Mouse (Mus musculus): ENCODE data around the gene Thsd4. TPM values are rescaled to one million over a fixed set of nuclear protein-coding genes. Genes with fewer than 3 reads are reported as not detected.

The Thsd4 gene
- polyA plus RNA-seq, 1 experiment from 2014 or later, result 4.5 TPM

DNA sequence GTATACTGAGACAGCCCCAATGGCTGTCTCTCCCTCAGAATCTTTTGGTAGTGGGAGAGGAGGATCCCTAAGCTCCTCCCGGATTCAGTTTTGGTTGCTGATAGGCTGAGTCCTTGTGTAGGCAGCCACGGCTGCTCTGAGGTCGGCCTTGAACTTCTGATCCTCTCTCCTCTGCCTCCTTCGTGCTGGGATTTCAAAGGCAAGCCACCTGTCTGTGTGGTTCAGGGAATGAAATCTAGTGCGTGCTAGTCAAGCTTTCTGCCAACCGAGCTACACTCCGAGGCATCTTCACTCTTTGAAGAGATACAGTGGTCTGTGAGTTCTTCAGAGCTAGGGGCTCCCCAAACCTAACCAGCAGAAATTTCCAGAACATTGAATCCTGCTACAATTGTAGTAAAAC, 568.3 kb downstream of the Thsd4 start:
- Histone ChIP-seq H3K9ac (ENCODE audit: low read depth, low read length) (no peak overlapping the region), H3K4me1 (ENCODE audit: control insufficient read depth, insufficient read depth, low read depth, low read length) (no peaks in the 10 kb centered on the region), H3K36me3 (ENCODE audit: control insufficient read depth, insufficient read depth, low read length) (no peaks in the 10 kb centered on the region), H3K4me3 (ENCODE audit: low read length) (no peak overlapping the region), H3K4me2 (ENCODE audit: low read length) (no peak overlapping the region), H3K27me3 (replicated peaks; ENCODE audit: control insufficient read depth, insufficient read depth, low read length) (no peaks in the 10 kb centered on the region), H3K9me3 (ENCODE audit: control insufficient read depth, low read length) (no peaks in the 10 kb centered on the region), H3K27ac (ENCODE audit: low read depth, low read length) (no peak overlapping the region)
- ATAC-seq, result no peak
- 84% methylated on average over 7 of the region's 7 CpGs for WGBS

DNA sequence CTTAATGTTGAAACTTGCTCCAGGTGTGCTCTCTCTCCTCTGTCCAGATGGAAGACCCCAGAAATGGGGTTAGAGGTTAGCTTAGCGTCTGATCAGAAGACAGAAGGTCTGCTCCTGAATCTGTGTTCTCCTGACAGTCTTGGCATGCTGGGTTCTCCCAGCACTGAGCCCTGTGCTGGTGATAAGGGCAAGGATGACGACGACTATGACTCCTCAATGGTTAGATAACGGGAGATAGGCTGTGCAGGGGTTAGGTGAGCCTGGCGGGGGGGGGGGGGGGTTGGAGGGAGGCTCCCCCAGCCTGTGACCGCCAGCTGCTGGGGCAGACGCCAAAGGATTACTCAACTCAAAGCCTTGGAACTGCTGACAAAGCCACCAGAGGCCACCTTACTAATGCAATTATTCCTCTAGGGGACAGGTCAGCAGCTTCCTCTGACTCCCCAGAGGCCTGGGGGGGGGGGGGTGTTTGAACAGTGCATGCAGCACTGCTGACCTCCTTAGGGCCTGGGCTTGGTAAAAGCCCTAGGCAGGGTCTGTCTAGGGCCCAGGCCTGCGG, 569.3 kb downstream of the Thsd4 start:
- H3K4me3 ChIP-seq (ENCODE audit: low read length), result no peak overlapping the region
- no peaks in the 10 kb centered on the region for H3K9me3 ChIP-seq (ENCODE audit: control insufficient read depth, low read length)
- H3K9ac ChIP-seq (ENCODE audit: low read depth, low read length), result no peak overlapping the region
- no peak overlapping the region for H3K27ac ChIP-seq (ENCODE audit: low read depth, low read length)
- no peaks in the 10 kb centered on the region for H3K36me3 ChIP-seq (ENCODE audit: control insufficient read depth, insufficient read depth, low read length)
- H3K4me2 ChIP-seq (ENCODE audit: low read length), result no peak overlapping the region
- WGBS, result 80% methylated on average over 5 of the region's 8 CpGs
- no peak for ATAC-seq
- no peaks in the 10 kb centered on the region for H3K27me3 ChIP-seq (replicated peaks; ENCODE audit: control insufficient read depth, insufficient read depth, low read length)
- no peaks in the 10 kb centered on the region for H3K4me1 ChIP-seq (ENCODE audit: control insufficient read depth, insufficient read depth, low read depth, low read length)

DNA sequence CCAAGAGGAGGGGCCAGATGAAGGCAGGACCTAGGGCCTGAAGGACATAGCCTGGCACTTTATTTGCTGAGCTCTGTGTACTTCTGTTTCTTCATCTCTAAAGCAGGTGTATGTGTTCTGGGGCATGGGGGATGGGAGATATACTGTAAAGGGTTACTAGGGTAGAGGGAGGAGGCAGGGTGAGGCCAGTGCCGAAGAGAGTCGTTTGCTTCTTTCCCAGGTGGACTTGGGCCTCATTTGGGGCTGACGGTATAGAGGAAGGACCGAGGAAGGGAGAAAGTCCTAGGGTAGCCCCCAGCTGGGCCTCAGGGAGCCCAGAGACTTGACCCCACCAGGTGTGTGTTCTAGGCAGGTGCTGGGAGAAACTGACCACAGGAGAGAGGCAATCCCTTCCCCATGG, 569.9 kb downstream of the Thsd4 start:
- Histone ChIP-seq H3K9me3 (ENCODE audit: control insufficient read depth, low read length) (no peaks in the 10 kb centered on the region), H3K4me3 (ENCODE audit: low read length) (no peak overlapping the region), H3K4me2 (ENCODE audit: low read length) (no peak overlapping the region), H3K9ac (ENCODE audit: low read depth, low read length) (no peak overlapping the region), H3K27ac (ENCODE audit: low read depth, low read length) (no peak overlapping the region), H3K4me1 (ENCODE audit: control insufficient read depth, insufficient read depth, low read depth, low read length) (no peaks in the 10 kb centered on the region), H3K27me3 (replicated peaks; ENCODE audit: control insufficient read depth, insufficient read depth, low read length) (no peaks in the 10 kb centered on the region), H3K36me3 (ENCODE audit: control insufficient read depth, insufficient read depth, low read length) (no peaks in the 10 kb centered on the region)
- 76% methylated on average over 4 of the region's 4 CpGs for WGBS
- no peak for ATAC-seq

DNA sequence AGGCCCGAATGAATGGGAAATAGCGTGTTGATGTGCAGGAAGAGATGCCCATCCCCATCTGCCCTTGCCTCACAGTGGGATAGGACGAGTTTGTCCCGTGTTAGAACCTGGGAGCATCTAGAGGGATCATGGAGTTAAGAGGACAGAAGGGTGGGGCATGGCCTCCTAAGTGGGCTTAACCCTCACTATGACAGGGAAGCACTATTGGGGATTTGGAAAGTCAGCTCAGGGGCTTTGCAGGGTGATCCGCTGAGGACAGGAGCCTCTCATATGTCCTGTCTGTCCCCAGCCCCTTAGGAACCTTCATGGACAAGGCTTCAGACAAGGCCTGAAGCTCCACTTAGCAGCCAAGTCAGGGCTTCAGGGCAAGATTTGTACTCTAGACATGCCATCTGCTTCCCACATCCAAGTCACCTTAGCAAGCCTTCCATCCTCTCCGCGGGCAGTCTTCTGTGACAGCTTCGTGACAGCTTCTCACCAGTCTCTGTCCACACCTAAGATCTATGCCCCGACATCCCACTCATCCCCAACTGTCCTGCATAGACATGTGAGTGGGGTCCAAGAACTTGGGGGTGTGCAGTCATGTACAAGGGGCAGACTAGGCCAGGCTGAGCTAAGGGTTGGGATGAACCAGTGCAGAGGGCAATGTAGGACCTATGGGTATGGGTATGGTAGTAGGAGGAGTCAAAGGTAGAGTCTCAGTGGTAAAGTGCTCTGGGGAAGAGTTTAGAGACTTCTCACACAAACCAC, 570.7 kb downstream of the Thsd4 start:
- WGBS, result 88% methylated on average over 9 of the region's 9 CpGs
- no peak overlapping the region for H3K4me2 ChIP-seq (ENCODE audit: low read length)
- ATAC-seq, result no peak

DNA sequence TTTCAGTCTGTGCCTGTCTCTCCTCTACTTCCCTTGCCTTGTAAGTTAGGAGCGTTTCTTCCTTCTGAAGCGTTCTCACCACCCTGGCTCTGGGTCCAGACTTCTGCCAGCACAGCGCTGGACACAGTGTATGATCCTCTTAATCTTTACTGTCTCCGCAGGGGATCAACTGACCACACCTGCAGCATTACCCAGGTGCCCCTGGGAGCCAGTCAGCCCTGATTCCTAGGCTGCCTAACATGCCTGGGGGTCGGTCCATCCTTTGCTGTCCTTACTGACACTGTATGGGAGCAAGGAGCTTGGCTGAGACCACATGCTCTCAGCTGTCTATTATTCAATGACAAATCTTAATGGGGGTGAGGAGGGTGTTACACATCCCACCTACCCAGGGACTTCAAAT, 571.9 kb downstream of the Thsd4 start:
- no peak overlapping the region for H3K9ac ChIP-seq (ENCODE audit: low read depth, low read length)
- no peaks in the 10 kb centered on the region for H3K27me3 ChIP-seq (replicated peaks; ENCODE audit: control insufficient read depth, insufficient read depth, low read length)
- no peak for ATAC-seq
- no peaks in the 10 kb centered on the region for H3K4me1 ChIP-seq (ENCODE audit: control insufficient read depth, insufficient read depth, low read depth, low read length)
- H3K36me3 ChIP-seq (ENCODE audit: control insufficient read depth, insufficient read depth, low read length), result no peaks in the 10 kb centered on the region
- no peak overlapping the region for H3K4me2 ChIP-seq (ENCODE audit: low read length)
- 94% methylated on average over 5 of the region's 5 CpGs for WGBS
- H3K4me3 ChIP-seq (ENCODE audit: low read length), result no peak overlapping the region
- H3K9me3 ChIP-seq (ENCODE audit: control insufficient read depth, low read length), result no peaks in the 10 kb centered on the region
- no peak overlapping the region for H3K27ac ChIP-seq (ENCODE audit: low read depth, low read length)

More for the DNA sequence above, 570.7 kb downstream of the Thsd4 start:
- H3K27ac ChIP-seq (ENCODE audit: low read depth, low read length), result no peak overlapping the region
- no peaks in the 10 kb centered on the region for H3K36me3 ChIP-seq (ENCODE audit: control insufficient read depth, insufficient read depth, low read length)
- H3K4me1 ChIP-seq (ENCODE audit: control insufficient read depth, insufficient read depth, low read depth, low read length), result no peaks in the 10 kb centered on the region
- no peak overlapping the region for H3K9ac ChIP-seq (ENCODE audit: low read depth, low read length)
- no peaks in the 10 kb centered on the region for H3K9me3 ChIP-seq (ENCODE audit: control insufficient read depth, low read length)
- H3K4me3 ChIP-seq (ENCODE audit: low read length), result no peak overlapping the region
- no peaks in the 10 kb centered on the region for H3K27me3 ChIP-seq (replicated peaks; ENCODE audit: control insufficient read depth, insufficient read depth, low read length)

DNA sequence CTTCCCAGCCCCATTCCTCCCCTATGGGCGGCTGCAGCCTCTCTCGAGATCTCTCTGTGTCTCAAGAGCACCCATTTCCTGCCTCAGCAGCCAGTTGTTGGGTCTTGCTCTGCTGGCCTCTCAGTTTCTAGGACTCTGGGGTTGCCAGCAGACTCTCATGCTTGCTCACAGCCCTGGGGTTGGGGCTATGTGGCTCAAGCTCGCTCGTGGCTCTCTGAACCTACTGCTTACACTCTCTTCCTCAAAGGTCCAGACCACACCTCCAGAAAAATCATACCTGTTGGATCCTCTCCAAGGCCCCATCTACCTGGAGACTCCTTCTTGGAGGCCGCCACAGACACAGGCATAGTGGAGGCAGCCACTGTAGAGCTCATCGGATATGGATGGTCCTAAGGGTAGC, 572.3 kb downstream of the Thsd4 start:
- Histone ChIP-seq H3K27ac (ENCODE audit: low read depth, low read length) (no peak overlapping the region), H3K4me3 (ENCODE audit: low read length) (no peak overlapping the region), H3K9me3 (ENCODE audit: control insufficient read depth, low read length) (no peaks in the 10 kb centered on the region), H3K9ac (ENCODE audit: low read depth, low read length) (no peak overlapping the region), H3K36me3 (ENCODE audit: control insufficient read depth, insufficient read depth, low read length) (no peaks in the 10 kb centered on the region), H3K4me2 (ENCODE audit: low read length) (no peak overlapping the region), H3K4me1 (ENCODE audit: control insufficient read depth, insufficient read depth, low read depth, low read length) (no peaks in the 10 kb centered on the region), H3K27me3 (replicated peaks; ENCODE audit: control insufficient read depth, insufficient read depth, low read length) (no peaks in the 10 kb centered on the region)
- ATAC-seq, result no peak
- WGBS, result 86% methylated on average over 6 of the region's 6 CpGs

DNA sequence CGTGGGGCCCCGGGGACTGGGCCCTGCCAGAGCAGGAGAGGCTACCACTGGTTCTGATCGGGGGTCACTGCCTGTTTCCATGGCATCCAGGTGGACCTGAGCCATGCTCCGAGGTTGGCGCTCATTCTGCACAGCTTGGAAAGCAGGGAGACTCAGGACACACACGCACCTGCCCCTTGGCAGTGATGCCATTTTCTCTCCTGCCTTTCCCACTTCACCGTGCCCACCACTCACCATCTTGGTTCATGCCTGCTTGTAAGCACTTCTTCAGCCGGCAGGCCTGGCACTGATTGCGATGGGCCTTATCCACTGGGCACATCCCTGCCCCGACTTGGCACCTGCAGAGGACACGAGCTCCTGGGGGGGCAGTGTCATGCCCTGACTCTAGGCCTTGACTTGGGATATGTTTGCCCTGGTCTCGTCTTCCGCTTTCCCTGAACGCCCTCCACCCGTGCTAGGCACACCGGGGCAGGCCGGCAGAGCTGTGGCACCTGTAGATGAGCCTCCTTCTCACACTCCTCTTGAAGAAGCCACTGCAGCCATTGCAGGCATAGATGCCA, 573.1 kb downstream of the Thsd4 start:
- Histone ChIP-seq H3K9me3 (ENCODE audit: control insufficient read depth, low read length) (no peaks in the 10 kb centered on the region), H3K27me3 (replicated peaks; ENCODE audit: control insufficient read depth, insufficient read depth, low read length) (no peaks in the 10 kb centered on the region), H3K4me3 (ENCODE audit: low read length) (no peak overlapping the region), H3K36me3 (ENCODE audit: control insufficient read depth, insufficient read depth, low read length) (no peaks in the 10 kb centered on the region), H3K4me1 (ENCODE audit: control insufficient read depth, insufficient read depth, low read depth, low read length) (no peaks in the 10 kb centered on the region), H3K27ac (ENCODE audit: low read depth, low read length) (no peak overlapping the region), H3K4me2 (ENCODE audit: low read length) (no peak overlapping the region), H3K9ac (ENCODE audit: low read depth, low read length) (no peak overlapping the region)
- 92% methylated on average over 17 of the region's 17 CpGs for WGBS
- ATAC-seq, result no peak

DNA sequence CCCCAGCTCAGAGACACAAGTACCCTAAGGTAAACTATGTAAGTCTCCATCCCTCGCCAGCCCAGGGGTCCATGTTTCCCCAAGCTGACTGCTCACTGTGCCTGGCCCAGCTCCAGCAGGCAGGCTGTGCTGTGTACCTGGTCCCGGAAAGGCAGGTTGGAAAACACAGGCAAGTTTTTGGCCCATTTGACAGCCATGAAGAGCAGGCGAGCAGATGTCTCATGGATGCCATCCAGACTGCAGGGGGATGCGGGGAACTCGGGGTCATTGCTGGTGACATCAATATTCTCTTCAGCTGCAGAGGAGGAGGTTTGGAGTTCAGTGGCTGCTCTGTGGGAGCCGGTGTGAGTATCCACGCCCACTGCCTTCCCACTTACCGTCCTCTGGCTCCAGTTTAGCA, 573.6 kb downstream of the Thsd4 start:
- 70% methylated on average over 8 of the region's 8 CpGs for WGBS
- H3K9me3 ChIP-seq (ENCODE audit: control insufficient read depth, low read length), result no peaks in the 10 kb centered on the region
- H3K9ac ChIP-seq (ENCODE audit: low read depth, low read length), result no peak overlapping the region
- H3K4me1 ChIP-seq (ENCODE audit: control insufficient read depth, insufficient read depth, low read depth, low read length), result no peaks in the 10 kb centered on the region
- H3K4me3 ChIP-seq (ENCODE audit: low read length), result no peak overlapping the region
- H3K27me3 ChIP-seq (replicated peaks; ENCODE audit: control insufficient read depth, insufficient read depth, low read length), result no peaks in the 10 kb centered on the region
- H3K27ac ChIP-seq (ENCODE audit: low read depth, low read length), result no peak overlapping the region
- H3K36me3 ChIP-seq (ENCODE audit: control insufficient read depth, insufficient read depth, low read length), result no peaks in the 10 kb centered on the region
- no peak overlapping the region for H3K4me2 ChIP-seq (ENCODE audit: low read length)
- no peak for ATAC-seq

DNA sequence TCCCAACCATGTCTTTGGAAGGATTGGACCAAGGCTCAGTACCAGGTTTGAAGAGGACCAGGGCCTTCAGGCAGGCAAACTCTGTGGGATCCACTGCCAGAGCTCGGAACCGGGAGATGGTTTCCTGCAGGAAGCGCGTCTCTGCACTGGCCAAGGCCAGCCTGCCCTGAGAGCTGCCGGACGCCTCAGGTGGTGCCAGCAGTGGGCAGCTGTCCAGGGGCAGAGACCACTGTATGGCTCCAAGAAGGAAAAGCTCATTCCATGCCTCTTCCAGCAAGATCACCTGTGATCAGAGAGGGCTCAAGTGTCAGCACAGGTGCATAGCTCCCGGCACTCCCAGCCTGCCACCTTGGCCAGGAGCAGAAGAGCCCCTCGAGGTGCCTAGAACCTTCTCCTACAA, 574.6 kb downstream of the Thsd4 start:
- Histone ChIP-seq H3K27ac (ENCODE audit: low read depth, low read length) (no peak overlapping the region), H3K4me3 (ENCODE audit: low read length) (no peak overlapping the region), H3K9me3 (ENCODE audit: control insufficient read depth, low read length) (no peaks in the 10 kb centered on the region), H3K4me1 (ENCODE audit: control insufficient read depth, insufficient read depth, low read depth, low read length) (no peaks in the 10 kb centered on the region), H3K36me3 (ENCODE audit: control insufficient read depth, insufficient read depth, low read length) (no peaks in the 10 kb centered on the region), H3K4me2 (ENCODE audit: low read length) (no peak overlapping the region), H3K9ac (ENCODE audit: low read depth, low read length) (no peak overlapping the region), H3K27me3 (replicated peaks; ENCODE audit: control insufficient read depth, insufficient read depth, low read length) (no peaks in the 10 kb centered on the region)
- 95% methylated on average over 8 of the region's 8 CpGs for WGBS
- no peak for ATAC-seq
